Mouse (Mus musculus) urinary bladder, postnatal 36 days (tissue): ENCODE data around the gene Gm20388.

Experiments used
- DNase-seq, 2 experiments: peaks; one replicate each; pipeline ENCODE4 v3.0.0; 2022; ENCODE audit warnings: low spot score in 2 of 2, mixed read lengths in 1 of 2

The Gm20388 gene

DNA sequence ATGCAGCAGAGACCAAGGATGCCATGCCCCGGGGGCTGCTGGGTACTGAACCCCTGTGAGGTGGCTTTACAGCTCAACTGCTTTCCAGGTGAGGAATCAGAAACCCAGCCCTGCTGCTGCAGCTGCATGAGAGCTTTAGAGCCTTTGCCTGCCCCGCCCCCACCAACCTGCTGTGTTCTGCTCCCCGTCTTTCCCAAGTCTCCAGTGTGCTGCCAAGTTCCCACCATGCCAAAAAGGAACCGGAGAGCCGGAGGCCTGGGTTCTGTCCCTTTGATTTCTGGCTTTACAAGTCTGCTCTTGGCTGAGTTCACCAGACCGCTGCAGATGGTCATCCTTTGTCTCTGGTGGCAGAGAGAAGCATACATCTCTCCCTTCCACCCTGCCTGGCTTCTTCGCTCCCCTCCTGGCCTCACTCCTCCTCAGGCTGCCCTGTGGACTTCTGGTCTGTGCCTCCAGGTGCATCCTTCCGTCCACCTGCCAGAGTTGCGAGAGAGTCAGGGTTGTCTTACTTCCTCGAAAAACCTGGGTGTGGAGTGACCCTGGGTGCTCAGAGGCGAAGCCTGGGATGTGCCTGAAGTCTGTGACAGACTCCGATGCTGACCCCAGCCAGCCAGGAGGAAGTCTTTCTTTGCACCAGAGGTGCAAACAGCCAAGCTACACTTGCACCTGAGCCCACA lies 1086.4 kb downstream of the Gm20388 start:
- no peak for DNase-seq

GRCm38 (mm10) chr8:120997926-120998325 lies 1087.3 kb downstream of the Gm20388 start:
- no peak for DNase-seq

DNA sequence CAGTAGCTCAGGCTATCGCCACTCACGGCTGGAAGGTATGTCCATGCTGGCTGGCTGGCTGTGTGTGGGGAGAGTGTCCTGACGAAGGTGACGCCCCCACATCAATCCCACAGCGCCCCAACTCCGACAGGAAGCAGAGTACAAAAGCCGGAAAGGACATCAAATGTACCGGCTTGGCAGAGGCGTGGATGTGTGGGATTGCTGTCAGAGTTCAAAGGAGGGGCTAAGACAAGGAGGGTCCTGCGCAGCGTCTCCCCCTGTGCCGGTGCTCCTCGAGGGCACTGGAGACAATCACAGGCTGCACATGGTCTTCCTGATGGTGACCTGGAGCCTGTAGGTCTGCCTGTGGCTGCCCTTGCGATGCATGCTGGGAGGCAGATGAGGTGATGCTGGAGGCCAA lies 1088.3 kb downstream of the Gm20388 start:
- DNase-seq = no peak

- DNase-seq = no peak
Measured at GRCm38 (mm10) chr8:121001951-121002350, 1091.3 kb downstream of the Gm20388 start.

- peak; percentile 20 to 28 for DNase-seq
Measured at GRCm38 (mm10) chr8:121002871-121003539, 1092.4 kb downstream of the Gm20388 start.

GRCm38 (mm10) chr8:121003639-121004038 lies 1093.0 kb downstream of the Gm20388 start:
- no peak for DNase-seq

DNA sequence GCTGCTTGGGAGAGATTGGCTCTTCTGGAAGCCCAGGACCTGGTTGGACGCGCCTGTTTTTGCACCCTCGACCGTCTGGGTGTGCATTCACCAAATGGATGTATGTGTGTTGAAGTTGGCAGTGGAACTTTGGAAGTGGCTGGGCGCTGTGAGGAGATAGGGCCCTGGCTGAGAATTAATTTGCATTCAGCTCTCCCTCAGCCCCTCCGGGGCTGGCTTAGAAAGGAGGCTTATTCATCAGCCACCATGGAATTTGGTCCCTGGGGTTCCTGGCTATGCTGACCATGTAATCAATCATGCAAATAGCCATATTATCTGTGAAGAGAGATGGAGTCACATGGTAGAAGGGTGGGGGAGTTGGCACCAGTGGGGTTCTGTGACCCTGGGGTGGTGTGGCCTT lies 1102.7 kb downstream of the Gm20388 start:
- no peak for DNase-seq

- no peak for DNase-seq
Measured at GRCm38 (mm10) chr8:121016621-121017020, 1106.0 kb downstream of the Gm20388 start.

GRCm38 (mm10) chr8:121018236-121018635 lies 1107.6 kb downstream of the Gm20388 start:
- DNase-seq = no peak

DNA sequence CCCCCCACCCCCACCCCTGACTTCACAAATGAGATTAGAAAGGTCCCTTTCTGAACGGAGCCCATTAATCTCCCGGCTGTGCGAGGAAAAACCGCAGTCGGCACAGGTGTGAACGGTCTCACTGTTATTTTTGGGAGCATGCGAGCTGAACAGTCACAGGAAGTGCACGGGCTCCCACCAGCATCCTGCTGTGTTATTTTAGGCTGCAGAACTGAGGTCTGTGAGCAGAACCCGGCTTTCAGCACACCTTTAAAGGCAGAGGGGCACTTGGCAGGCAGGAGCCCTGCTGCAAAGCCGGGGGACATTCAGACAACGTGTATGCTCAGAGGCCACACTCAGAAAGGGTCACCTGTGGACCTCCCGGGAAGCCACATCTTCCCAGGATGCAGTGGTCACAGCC lies 1110.8 kb downstream of the Gm20388 start:
- no peak for DNase-seq

GRCm38 (mm10) chr8:121023003-121023402 lies 1112.4 kb downstream of the Gm20388 start:
- no peak for DNase-seq

- no peak for DNase-seq
Measured at GRCm38 (mm10) chr8:121023736-121024135, 1113.1 kb downstream of the Gm20388 start.

DNA sequence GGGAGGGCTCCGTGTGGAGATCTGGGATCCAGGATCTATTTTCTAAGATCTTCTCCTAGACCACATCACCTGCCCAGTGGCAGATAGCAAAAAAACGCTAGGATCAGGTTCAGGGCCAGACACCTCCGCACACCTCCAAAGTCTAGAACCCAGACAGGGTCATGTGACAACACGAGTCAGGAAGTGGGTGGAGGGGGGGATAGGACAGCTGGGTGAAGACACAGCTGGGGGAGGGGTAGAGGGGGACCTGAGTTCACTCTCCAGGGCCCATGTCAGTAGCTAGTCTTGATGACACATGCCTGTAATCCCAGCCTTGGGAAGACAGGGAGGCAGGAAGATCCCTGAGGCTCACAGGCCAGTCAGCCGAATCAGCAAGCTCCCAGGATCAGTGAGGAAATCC lies 1114.8 kb downstream of the Gm20388 start:
- no peak for DNase-seq

GRCm38 (mm10) chr8:121027787-121028186 lies 1117.1 kb downstream of the Gm20388 start:
- peak; percentile 18 to 29 for DNase-seq

DNA sequence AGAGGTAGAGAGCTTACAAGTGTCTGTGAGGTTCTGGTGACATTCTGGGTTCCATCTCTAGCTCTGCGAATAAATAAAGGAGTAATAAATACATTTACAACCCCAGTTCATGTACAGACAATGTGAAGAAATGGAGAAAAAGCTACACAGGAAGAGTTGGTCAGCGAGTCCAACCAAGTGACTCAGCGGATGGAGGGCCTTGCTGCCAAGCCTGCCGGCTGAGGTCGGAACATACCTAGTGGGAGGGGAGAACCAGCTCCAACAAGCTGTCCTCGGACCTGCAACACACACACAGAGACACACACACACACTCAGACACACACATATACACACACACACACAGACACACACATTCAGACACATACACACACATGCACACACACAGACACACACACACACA lies 1118.4 kb downstream of the Gm20388 start:
- DNase-seq = no peak

DNA sequence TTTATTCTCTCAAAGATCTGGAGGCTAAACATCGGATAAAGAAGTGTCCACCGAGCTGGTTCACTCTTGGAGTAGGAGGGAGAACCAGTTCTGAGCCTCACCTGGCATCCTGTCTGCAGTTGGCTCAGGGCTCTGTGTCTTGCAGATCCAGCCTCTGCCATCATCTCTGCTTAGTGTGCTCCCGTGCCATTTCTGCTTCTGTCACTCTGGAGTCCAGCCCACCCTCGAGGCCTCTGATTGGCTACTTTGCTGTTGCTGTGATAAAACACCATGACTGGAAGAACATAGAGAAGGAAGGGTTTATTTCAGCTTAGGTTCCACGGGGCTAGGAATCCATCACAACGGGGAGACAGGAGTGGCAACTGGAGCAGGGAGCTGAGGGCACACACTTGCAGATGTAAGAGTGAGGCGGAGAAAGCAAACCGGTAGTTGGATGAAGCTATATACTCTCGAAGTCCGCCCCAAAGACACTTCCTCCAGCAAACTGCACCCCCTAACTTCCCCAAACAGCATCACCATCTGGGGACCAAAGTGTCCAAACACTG lies 1119.9 kb downstream of the Gm20388 start:
- DNase-seq = no peak

GRCm38 (mm10) chr8:121033299-121034013 lies 1122.8 kb downstream of the Gm20388 start:
- no peak for DNase-seq

- DNase-seq = no peak
Measured at GRCm38 (mm10) chr8:121035611-121036010, 1125.0 kb downstream of the Gm20388 start.

GRCm38 (mm10) chr8:121043719-121044440 lies 1133.2 kb downstream of the Gm20388 start:
- no peak for DNase-seq

- no peak for DNase-seq
Measured at GRCm38 (mm10) chr8:121047441-121047840, 1136.8 kb downstream of the Gm20388 start.

DNA sequence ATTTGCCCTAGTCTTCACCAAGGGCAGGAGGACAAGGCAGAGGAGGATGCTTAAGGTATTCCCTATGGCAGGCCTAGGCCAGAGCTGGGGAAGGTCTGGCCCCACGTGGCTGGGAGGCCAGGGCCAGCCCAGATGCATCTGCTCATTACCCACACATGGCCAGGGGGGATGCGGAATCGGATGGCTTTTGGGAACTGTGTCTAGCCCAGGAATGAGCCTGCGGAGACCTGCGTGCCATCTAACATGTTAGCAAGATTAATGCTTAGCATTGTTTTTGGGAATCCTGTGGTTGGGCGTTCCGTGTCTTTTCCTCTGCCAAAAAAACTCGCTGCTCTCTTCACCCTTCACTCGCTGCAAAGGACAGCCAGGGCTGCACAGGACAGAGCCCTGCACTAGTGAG lies 1147.4 kb downstream of the Gm20388 start:
- DNase-seq = no peak

DNA sequence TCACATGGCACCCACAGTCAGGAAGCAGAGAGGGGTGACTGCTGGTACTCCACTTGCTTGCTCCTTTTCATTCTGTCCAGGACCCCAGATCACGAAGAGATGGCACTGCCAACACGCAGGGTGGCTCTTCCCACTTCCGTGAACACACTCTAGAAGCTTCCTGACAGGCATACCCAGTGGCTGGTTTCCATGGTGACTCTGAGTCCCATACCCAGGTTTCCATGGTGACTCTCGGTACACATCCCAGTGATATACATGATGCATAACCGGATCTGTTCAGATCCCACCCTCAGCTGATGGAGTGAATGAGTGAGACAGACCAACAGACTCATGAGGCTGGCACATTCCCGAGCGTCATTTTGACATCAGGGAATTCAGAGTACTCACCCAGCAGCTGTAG lies 1148.5 kb downstream of the Gm20388 start:
- no peak for DNase-seq
